Mouse (Mus musculus): Measurements from ENCODE around the gene Rassf2. TPM values are rescaled to one million over a fixed set of nuclear protein-coding genes. Genes with fewer than 3 reads are reported as not detected.

Gene Rassf2
- polyA plus RNA-seq, 1 experiment from 2014 or later: 13.5 TPM

DNA sequence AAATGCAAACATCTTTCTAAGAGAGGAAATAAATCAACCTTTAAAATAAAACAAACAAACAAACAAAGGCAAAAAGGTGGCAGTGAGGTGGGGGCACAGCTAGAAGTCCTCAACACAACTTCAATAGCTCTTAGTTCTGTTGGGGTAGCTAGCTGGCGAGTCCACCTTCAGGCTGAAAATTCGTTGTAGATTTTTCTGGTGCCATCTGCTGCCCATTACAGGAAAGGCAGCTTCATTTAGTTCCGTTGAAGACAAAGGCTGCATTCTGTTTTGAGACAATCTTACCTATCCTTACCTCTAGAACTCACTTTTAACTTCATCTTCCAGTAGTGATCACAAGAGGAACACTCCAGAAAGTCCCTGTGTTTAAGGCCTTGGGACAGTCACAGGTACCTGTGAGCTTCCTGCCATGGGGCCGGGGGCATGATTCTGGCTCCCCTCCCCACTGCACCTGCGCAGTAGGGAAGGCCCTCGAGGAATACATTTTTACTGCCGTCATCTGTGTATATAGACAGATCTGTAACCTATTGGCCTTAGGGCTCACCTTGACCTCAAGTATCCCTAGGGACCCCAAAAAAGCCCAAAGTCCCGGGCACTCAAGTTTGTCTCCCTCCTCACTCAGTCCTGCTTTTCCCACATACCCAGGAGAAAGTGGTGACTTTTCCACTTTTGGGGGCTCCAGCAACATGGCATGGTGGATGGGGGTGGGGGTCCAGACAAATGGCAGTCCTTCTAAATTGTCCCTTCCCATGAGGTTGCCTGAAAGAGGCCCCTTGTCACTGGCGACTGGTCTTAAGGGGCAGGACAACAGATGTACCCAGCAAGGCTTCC lies 80.1 kb downstream of the Rassf2 start:
- Histone ChIP-seq H3K36me3 (no peaks in the 10 kb centered on the region), H3K4me1 (peaks cover 22% of the 10 kb centered on the region), H3K4me2 (0 out of 2 replicates have a peak overlapping the region, but pooled peaks have one; percentile 3), H3K27ac (peak overlapping the region; percentile 38; the same call in 1 of the 2 replicates), H3K4me3 (no peak overlapping the region), H3K9me3 (no peaks in the 10 kb centered on the region), H3K27me3 (peaks cover 24% of the 10 kb centered on the region; the same call in 1 of the 2 replicates), H3K9ac (no peak overlapping the region)
- WGBS: 36% methylated on average over 9 of the region's 9 CpGs
- 0 out of 2 replicates have a peak, but pooled peaks have one; percentile 21 for ATAC-seq (ENCODE audit: borderline replicate concordance, extremely low read depth, low FRiP score, low TSS enrichment)

DNA sequence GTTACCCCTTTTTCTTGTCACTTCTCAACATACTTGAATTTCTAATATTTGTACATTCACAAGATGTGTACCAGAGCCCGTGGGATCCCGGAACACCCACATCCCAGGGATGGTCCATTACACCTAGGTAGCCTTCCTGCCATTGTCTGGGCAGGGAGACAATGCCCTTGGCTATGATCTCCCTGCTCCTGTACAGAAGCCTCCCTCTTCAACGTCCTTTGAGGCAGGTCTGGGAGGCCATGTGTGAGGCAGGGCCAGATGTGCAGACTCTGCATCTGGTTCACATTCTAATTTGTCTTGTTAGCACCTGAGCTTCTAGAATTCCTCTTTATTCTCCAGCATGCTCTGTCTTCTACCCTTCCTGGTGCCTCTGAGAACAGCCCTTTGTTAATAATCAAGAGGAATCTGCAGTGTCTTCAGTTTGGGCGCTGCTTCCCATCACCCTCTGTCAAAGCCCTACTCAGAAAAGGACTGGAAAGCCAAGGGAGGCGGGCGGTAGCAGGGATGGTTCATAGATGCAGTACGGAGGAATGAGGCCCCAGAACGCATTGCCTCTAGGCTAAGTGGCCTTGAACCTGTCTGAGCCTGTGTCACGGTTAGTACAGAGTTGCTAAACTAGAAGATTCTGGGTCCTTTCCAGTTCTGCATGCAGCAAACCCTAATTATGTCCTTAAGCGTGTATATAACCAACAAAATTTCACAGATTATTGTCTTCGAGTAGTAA lies 81.0 kb downstream of the Rassf2 start:
- H3K4me2 ChIP-seq: no peak overlapping the region
- no peak overlapping the region for H3K4me3 ChIP-seq
- H3K9ac ChIP-seq: no peak overlapping the region
- H3K36me3 ChIP-seq: no peaks in the 10 kb centered on the region
- ATAC-seq (ENCODE audit: borderline replicate concordance, extremely low read depth, low FRiP score, low TSS enrichment): no peak
- peak overlapping the region; percentile 12; the same call in 1 of the 2 replicates for H3K27ac ChIP-seq
- peaks cover 19% of the 10 kb centered on the region for H3K4me1 ChIP-seq
- H3K9me3 ChIP-seq: no peaks in the 10 kb centered on the region
- 60% methylated on average over 11 of the region's 11 CpGs for WGBS
- peaks cover 21% of the 10 kb centered on the region; the same call in 1 of the 2 replicates for H3K27me3 ChIP-seq

DNA sequence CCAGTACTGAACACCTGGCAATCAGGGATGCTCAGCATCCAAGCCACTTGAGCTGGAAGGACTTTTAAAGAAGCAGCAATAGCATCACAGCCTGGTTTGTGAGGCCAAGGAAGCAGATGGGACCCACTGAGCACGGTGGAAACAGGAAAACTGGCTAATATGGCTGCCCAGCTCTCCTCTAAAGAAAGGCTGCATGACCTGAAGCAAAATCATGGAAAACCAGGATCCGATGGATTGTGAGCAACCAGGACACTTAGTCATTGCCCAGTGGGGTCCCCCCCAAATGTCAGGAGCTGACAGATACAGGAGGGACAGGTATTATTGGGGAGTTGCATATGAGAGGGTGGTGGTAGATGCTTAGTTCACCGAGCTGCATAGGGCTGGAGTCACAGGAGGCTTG lies 81.9 kb downstream of the Rassf2 start:
- Histone ChIP-seq H3K9me3 (no peaks in the 10 kb centered on the region), H3K27ac (no peak overlapping the region), H3K27me3 (peaks cover 15% of the 10 kb centered on the region; the same call in 1 of the 2 replicates), H3K9ac (no peak overlapping the region), H3K4me2 (no peak overlapping the region), H3K36me3 (no peaks in the 10 kb centered on the region), H3K4me3 (no peak overlapping the region), H3K4me1 (peaks cover 16% of the 10 kb centered on the region)
- 63% methylated on average over 3 of the region's 3 CpGs for WGBS
- ATAC-seq (ENCODE audit: borderline replicate concordance, extremely low read depth, low FRiP score, low TSS enrichment): no peak

DNA sequence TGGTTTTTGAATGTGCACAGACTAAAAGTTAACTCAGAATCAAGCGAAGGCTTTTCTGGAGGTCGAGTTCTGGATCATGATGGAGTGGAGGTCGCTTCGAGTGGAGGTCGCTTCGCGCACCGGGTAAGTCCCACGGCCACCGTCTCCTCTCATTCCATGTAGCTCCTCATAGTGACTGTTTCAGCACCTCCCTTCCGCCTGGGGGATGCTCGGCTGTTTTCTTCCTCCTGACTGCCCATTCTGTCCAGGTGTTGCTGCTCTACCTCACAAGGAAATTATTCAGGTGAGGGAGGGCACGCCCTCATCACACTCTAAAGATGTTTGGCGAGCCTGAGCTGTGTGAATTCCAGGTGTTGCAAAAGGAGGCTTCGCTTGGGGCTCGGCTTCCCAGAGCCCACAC lies 83.7 kb downstream of the Rassf2 start:
- Histone ChIP-seq H3K27ac (peak overlapping the region; percentile 51; the same call in 1 of the 2 replicates), H3K4me2 (no peak overlapping the region), H3K36me3 (no peaks in the 10 kb centered on the region), H3K4me3 (no peak overlapping the region), H3K4me1 (peaks cover 9% of the 10 kb centered on the region; the same call in 1 of the 2 replicates), H3K9ac (no peak overlapping the region), H3K27me3 (peaks cover 6% of the 10 kb centered on the region; the same call in 1 of the 2 replicates), H3K9me3 (no peaks in the 10 kb centered on the region)
- WGBS: 77% methylated on average over 16 of the region's 16 CpGs
- ATAC-seq (ENCODE audit: borderline replicate concordance, extremely low read depth, low FRiP score, low TSS enrichment): no peak

DNA sequence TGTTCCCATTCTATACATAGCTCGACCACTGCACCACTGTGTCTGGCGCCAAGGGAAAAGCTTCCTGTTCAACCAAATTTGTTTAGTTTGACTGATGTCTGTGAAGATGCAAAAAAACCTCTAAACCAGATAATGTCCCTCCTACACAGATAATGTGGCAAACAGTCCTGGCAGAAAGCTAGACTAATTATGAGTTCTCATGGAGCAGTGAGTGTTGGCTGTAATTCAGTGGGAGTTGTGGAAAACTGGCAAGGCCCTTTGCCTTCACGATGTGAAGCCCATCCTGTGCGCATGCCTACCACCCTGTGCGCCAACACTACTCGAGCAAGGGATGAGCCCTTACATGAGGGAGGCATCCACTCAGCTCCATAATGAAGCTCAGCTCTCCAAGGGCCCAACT lies 84.3 kb downstream of the Rassf2 start:
- 70% methylated on average over 6 of the region's 6 CpGs for WGBS

DNA sequence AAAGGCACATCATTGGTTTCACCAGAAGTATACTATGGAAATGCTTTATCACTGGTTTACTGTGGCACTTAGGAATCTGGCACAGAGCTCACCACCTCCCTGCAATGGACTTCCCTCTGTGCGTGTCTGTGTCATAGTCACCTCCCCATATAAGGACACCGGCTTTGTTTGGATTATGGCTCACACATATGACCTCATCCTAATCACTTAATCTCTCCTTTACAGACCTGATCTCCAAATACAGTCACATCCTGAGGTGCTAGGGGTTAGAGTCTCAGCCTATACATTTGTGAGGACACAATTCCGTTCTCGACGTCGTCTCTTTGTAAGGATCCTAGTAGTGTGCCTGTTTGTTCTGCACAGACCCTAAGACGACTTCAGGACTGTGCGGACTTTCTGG lies 84.8 kb downstream of the Rassf2 start:
- no peak overlapping the region for H3K4me3 ChIP-seq
- no peaks in the 10 kb centered on the region for H3K36me3 ChIP-seq
- H3K9ac ChIP-seq: no peak overlapping the region
- no peak overlapping the region for H3K4me2 ChIP-seq
- ATAC-seq (ENCODE audit: borderline replicate concordance, extremely low read depth, low FRiP score, low TSS enrichment): no peak
- peak overlapping the region; percentile 51 for H3K27ac ChIP-seq
- 0 out of 2 replicates have a peak, but pooled peaks cover 5% of the 10 kb centered on the region for H3K4me1 ChIP-seq
- 55% methylated on average over 8 of the region's 8 CpGs for WGBS
- no peaks in the 10 kb centered on the region for H3K9me3 ChIP-seq
- 0 out of 2 replicates have a peak, but pooled peaks cover under 1% of the 10 kb centered on the region for H3K27me3 ChIP-seq

More for the DNA sequence above, 84.3 kb downstream of the Rassf2 start:
- Histone ChIP-seq H3K4me2 (no peak overlapping the region), H3K9ac (no peak overlapping the region), H3K4me3 (no peak overlapping the region), H3K27me3 (peaks cover 6% of the 10 kb centered on the region; the same call in 1 of the 2 replicates), H3K4me1 (peaks cover 8% of the 10 kb centered on the region; the same call in 1 of the 2 replicates), H3K27ac (peak overlapping the region; percentile 51), H3K9me3 (no peaks in the 10 kb centered on the region), H3K36me3 (no peaks in the 10 kb centered on the region)
- ATAC-seq (ENCODE audit: borderline replicate concordance, extremely low read depth, low FRiP score, low TSS enrichment): no peak

DNA sequence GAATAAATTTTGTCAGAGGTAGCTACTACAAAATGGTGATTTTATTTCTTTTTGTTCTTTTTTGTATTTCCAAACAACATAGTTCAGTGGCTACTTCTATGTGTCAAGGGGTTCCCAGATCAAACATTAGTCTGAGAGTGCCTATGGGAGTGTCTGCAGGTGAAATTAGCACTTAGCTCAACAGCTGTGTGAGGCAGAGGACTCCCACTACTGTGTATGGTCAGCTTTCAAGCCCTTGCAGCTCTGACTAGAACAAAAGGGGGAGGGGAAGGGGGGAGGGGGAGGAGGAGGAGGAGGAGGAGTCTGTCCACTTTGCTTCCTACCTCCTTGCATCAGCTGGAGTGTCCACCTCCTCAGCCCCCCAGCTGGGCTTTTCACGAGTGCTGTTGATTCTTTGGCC lies 85.7 kb downstream of the Rassf2 start:
- H3K4me1 ChIP-seq: 0 out of 2 replicates have a peak, but pooled peaks cover 5% of the 10 kb centered on the region
- no peaks in the 10 kb centered on the region for H3K27me3 ChIP-seq
- 17% methylated on average over 1 of the region's 1 CpGs for WGBS
- no peaks in the 10 kb centered on the region for H3K36me3 ChIP-seq
- no peaks in the 10 kb centered on the region for H3K9me3 ChIP-seq
- H3K4me2 ChIP-seq: no peak overlapping the region
- H3K4me3 ChIP-seq: no peak overlapping the region
- no peak for ATAC-seq (ENCODE audit: borderline replicate concordance, extremely low read depth, low FRiP score, low TSS enrichment)
- no peak overlapping the region for H3K9ac ChIP-seq
- peak overlapping the region; percentile 46; the same call in 1 of the 2 replicates for H3K27ac ChIP-seq

DNA sequence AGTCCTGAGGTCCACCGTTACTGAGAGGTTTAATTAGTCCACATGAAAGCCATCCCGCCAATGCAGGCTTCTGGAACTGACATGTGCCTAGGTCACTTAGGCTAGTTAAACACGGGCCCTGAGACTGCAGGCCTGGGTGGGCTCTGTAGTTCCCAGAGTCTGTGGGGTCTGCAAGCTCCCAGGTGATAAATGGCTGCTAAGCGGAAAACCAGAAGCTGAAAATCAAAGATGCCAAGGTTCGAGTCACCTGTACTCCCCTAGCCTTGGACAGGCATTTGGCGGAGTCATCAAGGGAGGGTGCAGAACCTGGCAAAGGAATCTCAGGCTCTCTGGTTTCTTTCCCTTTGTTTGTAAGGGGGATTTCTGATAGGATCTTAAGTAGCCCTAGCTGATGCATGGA lies 88.6 kb downstream of the Rassf2 start:
- Histone ChIP-seq H3K27me3 (no peaks in the 10 kb centered on the region), H3K4me3 (no peak overlapping the region), H3K9ac (no peak overlapping the region), H3K9me3 (no peaks in the 10 kb centered on the region), H3K36me3 (no peaks in the 10 kb centered on the region), H3K4me1 (peaks cover 4% of the 10 kb centered on the region; the same call in 1 of the 2 replicates), H3K27ac (no peak overlapping the region), H3K4me2 (no peak overlapping the region)
- no peak for ATAC-seq (ENCODE audit: borderline replicate concordance, extremely low read depth, low FRiP score, low TSS enrichment)
- WGBS: 86% methylated on average over 6 of the region's 6 CpGs

DNA sequence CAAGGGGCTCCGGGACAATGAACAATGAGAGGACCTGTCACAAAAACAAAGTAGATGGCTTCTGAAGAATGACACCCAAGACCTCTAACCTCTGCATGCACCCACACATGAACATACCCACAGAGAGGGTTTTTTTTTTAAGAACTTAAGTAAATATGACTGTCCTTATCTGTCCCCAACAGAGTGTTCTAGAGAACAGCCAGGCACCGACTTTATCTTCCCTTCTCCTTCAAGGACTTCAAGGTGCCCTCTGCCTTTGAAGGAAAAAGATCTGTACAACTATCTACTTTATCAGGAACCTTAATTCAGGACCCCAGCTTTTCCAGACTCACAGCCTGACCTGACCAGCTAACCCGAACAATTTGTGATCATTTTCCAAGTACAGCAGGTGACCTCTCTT lies 89.6 kb downstream of the Rassf2 start:
- 47% methylated on average over 3 of the region's 3 CpGs for WGBS
- ATAC-seq (ENCODE audit: borderline replicate concordance, extremely low read depth, low FRiP score, low TSS enrichment): no peak
- no peaks in the 10 kb centered on the region for H3K9me3 ChIP-seq
- no peaks in the 10 kb centered on the region for H3K36me3 ChIP-seq
- H3K4me3 ChIP-seq: no peak overlapping the region
- H3K4me1 ChIP-seq: peaks cover 5% of the 10 kb centered on the region; the same call in 1 of the 2 replicates
- H3K9ac ChIP-seq: no peak overlapping the region
- H3K27me3 ChIP-seq: no peaks in the 10 kb centered on the region
- no peak overlapping the region for H3K4me2 ChIP-seq
- H3K27ac ChIP-seq: no peak overlapping the region

Data from lung, embryonic 15.5 days (tissue).